Mouse (Mus musculus) left cerebral cortex, postnatal 25 days (tissue): ENCODE results near the gene Fam213a. TPM values are rescaled to one million over a fixed set of nuclear protein-coding genes. Genes with fewer than 3 reads are reported as not detected.
"Not testable (repeated sequence)": the region's sequence is repeated elsewhere in the genome, so short reads cannot be mapped to it uniquely, and the experiment has no call there.

Experiments
- DNase-seq, 2 experiments: peaks; one replicate each; pipeline ENCODE4 v3.0.0; 2022; ENCODE audit warnings: low spot score in 2 of 2, mixed read lengths in 1 of 2
- intact Hi-C: fragments of 180-260 bp; cut with DNase I; formaldehyde crosslinking; loops from one replicate; pipeline ENCODE4 v1.15.1; 2025
- total RNA-seq, 2 experiments: library from RNA; stranded (reverse); gene quantifications; 2 replicates each; pipeline ENCODE4 v1.2.3; 2021

Fam213a gene
- total RNA-seq: 100 to 1,000 TPM; 115 to 120 TPM

DNA sequence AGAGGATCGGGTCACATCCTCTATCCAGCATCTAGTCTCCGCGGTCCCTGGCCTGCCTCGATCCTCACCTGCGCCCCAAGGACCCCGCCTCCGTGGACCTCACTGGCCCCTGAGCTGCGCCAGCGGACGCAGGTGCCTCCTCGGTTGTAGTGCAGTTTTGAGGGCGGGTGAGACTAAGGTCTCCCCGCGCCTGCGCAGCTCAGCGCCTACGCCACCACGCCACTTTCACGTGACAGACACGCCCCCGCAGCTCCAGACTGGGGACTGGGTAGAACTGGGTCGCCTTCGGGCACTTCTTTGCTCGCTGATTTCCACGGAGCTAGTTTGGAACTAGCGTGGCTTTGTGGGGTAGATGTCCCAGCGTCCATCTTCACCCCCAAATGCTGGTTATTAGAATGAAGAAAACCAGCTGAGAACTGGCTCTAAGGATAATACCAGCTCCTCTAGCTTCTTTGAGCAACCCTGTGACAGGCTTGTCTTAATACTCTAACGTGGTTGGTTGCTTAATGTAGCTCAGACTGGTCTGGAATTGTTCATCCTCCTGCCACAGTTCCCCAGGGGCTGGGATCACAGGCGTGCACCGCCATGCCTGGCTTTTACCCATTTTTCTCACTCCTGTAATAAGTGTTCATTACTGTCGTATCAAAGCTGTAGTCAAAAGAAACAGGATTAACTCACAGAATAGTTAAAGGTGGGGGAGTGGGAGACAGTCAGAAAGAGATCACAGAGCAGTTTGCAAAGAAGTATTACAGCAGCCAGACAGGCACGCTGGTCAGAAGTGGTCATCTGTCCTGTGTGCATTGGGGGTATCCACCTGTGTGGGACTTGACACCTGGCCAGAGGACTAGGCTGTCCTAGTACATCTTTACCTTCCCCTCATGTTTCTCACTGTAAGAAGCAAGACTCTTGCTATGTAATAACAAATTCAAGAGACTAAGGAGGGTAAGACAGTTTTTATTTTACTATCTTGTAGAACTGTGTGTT lies at the start of gene Fam213a:
Fam213a (minus strand) TSS at position 159 of the 984 bp plus-strand sequence.
- peak; percentile 94 to 95 for DNase-seq
- intact Hi-C loops: no loop called here

DNA sequence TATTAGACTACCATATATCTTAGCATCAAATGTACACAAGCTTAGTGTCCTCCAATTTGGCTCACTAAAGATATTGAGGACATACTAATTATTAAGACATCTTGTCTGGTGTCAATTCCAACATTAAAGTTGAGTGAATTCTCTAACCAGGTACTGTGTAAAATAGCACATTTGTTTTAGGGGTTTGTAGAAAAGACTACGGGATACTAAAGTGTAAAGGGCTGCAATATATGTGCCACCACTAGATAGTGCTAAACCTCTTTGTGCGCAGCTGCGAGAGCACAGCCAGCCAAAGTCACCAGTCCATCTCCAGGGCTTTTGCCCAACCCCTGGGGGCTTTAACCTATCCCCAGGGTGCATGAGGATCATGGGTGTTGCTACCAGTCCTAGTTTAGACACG lies 39.6 kb upstream of the Fam213a start:
- intact Hi-C loops, DNase-seq: not testable (repeated sequence)

DNA sequence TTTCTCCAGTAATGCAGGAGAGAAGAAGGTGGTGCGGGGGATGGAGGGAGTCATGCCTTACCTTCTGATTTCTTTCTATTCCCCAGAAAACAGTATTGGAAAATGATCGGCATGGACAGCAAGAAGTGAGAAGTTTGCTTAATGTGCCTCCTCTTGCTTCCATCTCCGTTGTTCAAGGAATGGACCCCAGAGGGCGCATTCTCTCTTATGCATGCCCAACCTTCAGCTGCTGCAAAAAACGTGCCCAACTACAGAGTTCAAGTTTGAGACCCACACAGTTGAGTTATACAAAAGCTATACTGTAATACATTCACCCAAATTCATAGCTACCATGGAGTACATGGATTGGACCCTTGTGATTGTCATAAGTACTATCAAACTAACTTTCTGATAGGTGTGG lies 38.9 kb upstream of the Fam213a start:
- DNase-seq: no peak
- intact Hi-C loops: no loop called here

DNA sequence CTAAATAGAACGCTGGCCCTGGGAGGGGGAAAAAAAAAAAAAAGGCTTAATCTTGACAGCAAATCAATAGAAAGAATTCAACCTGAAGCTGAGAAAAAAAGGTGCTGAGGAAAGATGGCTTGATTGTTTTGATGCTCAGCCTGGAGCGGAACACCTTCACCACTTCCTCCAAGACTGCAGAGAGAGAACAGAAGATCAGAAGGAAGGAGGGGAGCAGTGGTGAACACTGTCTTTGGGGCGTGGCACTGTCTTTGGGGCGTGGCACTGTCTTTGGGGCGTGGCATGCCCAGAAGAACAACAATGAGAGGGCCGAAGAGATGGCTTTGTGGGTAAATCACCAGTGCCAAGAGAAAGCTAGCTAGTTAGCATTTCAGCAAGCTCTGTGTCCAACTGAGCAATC lies 36.9 kb upstream of the Fam213a start:
- intact Hi-C loops: no loop called here
- DNase-seq: no peak

DNA sequence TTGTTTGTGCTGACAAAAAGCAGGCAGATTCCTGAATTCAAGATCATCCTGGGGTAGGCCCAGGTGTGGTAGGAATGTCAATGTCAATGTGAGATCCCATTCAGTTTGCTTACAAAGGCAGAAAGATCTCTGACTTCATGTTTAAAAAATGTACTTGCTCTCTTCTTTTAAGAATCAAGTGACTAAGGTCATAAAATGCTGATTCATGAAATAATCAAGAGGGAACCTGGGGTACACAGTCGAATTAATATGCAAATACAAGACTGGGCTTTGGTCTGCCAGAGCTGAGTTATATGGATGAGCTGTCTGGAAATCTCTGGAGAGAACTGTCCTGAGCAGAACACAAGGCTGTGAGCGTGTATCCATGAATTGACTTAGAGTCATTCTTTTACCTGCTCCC lies 33.8 kb upstream of the Fam213a start:
- no peak for DNase-seq
- intact Hi-C loops: no loop called here

DNA sequence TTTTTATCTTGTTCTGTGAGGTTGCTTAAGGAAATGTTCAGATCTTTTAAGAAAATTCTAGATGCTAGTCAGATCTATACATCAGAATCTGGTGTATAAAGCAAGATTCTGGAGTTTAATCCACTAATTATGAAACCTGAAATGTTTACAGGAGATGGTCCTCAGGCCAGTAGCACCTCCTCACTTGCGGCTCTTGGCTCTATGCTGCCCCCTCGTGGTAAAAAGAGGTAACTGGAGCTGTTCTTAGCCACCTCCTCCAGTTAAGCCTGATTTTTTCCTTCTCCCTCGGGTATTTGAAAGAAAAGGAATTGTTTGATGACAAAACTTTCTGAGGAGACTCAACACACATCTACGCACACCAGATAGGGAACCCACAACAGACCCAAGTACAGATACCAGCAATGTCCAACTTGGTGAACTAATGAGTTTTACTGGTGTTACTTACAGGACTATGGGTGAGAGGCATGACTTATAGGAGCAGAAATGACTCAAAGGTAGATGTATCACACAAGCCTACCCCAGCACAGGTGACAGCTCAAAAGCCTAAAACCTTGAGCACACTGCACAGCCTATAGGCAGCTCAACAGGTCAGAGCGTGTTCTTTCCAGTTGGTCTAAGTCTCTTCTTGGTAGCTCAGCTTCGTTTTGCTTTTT lies 21.7 kb upstream of the Fam213a start:
- intact Hi-C loops: loop anchor here (10.0 kb wide), 1 partner anchor 240 kb away; no protein-coding TSS in a partner anchor
- peak; percentile 48 to 73 for DNase-seq

DNA sequence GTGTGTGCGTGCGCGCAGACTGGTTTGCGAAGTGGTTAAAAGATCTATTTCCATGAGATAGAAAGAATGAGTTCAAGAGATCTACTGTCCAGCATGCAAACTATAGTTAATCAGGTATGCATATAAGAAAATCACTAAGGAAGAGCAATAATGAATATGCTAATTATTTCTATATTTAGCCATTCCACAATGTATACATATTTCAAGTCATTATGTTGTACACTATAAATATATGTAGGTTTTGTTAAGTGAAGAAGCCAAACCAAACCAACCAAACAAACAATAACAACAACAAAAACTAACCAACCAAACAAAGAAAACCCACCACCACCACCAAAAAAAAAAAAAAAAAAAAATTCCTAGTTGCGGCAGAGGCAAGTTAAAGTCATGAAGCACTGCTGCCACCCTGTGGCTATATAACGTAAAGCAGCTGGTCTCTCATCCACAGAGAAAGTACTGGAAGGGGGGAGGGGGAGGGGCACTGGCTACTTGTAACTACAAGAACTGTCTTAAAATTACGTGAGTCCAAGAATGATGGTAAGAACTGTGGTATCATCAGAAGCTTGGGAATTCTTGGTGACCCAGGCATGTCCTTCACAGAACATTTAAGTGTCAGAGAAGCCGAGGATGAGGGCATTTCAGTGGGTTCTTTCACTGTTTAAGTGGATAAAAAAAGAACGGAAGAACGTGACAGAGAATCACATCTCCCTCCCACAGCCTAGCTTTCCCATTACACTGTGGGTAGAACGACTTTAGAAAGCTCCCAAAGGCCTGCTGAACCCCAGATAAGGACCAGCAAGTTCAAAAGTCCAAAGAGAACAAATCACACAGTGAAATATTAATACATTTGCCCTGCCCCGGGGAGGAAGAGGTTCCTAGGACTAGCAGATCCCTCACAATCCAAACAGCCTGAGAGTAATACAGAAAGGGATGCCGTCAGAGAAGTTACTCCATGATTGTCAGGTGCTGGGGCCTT lies 19.8 kb upstream of the Fam213a start:
- DNase-seq: peak; percentile 82 to 85
- intact Hi-C loops: loop anchor here (1.0 to 10.0 kb wide), 3 partner anchors 54 to 239 kb away; no protein-coding TSS in a partner anchor

DNA sequence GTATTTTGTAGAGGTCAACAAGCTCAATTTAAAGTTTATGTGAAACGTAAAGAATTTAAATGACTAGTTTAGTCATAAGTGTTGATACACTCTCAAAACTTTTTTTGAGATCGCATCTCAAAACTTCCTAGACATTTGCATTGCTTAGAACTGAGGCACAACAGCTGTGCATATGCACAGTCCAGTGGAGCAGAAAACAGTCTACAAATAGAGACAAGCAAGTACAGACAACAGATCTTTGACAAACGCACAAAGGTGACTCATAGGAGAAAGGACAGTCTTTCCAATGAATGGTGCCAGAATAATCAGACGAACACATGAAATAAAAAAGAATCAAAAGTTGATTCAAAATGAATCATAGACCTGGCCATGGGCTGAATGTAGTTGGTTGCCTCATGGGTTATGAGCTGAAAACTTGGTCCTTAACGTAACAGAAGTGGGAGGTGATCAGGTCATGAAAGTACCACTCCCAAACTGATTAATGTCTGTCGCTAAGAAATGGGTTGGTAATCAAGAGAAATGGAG lies 17.5 kb upstream of the Fam213a start:
- intact Hi-C loops: loop anchor here (10.0 kb wide), 1 partner anchor 236 kb away; no protein-coding TSS in a partner anchor

DNA sequence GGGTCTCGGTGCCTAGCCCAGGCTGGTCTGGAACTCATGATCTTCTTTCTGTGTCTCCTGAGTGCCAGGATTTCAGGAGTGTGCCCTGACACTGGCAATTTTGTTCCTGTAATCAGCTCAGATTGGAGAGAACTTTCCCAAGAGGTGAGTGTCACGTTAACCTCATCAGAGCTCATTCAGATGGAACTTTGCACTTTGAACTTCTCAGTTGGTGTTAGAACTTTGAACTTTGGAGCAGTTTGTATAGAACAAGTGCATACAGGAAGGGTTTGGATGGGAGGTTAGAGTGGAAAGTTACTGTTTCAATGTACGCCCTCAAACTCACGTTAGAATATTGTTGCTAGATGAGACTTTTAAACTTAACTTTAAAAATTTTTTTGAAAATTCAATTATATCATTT lies 15.7 kb upstream of the Fam213a start:
- intact Hi-C loops: no loop called here
- no peak for DNase-seq

More for the DNA sequence above, 17.5 kb upstream of the Fam213a start:
- DNase-seq: no peak

DNA sequence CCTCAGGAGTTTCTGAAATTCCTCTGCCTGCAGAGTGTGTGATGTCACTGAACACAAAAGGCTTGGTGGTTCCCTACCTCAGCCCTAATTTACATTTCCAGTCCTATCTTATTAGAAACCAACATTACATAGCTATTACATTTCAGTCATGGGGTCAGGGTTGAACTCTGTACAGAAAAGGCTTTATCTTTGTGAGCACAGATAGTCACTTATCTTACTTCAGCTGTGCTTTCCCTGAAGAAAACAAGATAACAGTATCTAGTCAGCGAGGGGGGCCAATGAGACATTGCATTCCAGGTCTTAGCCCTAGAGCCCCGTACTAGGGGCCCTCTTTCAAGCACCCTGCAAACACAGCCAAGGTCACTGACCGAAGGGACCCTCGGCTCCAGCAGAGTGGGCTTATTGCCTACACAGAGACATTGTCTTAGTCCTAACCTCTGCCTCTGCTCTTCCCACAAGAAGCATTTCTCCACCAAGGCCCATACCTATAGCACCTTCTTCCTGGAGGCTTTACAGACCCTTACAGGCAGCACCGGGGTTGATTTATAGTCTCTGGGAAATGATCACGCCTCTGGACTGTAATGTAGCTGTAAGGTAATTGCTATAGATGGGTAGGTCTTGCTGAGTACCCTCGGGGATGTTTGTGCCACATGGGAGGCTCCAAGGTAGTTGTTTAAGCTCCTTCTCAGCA lies 12.2 kb upstream of the Fam213a start:
- intact Hi-C loops: no loop called here
- no peak for DNase-seq

DNA sequence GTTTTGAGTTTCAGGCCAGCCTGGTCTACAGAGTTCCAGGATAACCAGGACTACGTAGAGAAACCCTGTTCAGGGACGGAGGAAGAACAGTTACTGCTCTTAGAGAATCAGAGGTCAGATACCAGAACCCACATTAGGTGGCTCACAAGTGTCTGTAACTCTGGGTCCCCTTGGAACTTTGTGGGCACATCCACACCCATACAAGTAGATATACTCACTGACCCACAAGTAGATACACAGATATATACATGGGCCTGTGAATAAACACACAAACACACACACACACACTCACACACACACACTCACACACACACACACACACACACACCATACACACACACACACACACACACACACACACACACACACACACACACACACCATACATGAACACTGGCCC lies 11.5 kb upstream of the Fam213a start:
- no peak for DNase-seq
- intact Hi-C loops: no loop called here

DNA sequence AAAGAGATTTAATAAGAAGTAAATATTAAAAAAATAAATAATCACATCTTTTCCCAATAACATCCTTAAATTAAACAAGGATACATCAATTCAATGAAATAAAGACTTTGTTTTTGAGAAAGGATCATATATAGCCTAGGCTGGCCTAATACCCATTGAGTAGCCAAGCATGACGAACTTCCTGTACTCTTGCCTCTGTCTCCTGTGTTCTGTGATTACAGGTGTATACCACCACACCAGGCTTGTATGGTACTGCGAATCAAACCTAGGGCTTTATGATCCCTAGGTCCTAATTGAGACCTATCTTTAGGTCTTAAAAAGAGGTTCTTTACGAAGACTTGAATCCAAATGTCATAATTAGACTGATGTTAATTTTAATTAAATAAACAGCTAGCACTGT lies 7.7 kb upstream of the Fam213a start:
- intact Hi-C loops: no loop called here

DNA sequence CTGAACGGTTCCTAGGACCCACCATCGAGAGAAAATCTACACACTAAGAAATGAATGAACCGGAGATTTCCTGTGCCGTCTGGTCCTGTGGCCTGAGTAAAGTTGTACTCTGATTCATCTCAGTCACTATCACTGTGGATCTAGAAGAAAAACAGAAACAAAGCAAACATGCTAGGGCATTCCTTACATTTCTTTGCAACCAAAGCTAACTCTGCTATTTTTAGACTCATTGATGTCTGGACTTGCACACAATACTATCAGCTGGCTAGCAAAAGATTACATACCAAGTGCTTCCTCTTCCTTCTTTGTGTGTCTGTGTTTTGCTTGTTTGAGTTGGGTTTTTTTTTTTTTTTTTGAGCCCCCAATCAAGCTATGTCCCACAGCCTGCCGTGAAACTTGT lies 3.9 kb upstream of the Fam213a start:
- intact Hi-C loops: no loop called here
- DNase-seq: no peak

More for the DNA sequence above, 7.7 kb upstream of the Fam213a start:
- no peak for DNase-seq

DNA sequence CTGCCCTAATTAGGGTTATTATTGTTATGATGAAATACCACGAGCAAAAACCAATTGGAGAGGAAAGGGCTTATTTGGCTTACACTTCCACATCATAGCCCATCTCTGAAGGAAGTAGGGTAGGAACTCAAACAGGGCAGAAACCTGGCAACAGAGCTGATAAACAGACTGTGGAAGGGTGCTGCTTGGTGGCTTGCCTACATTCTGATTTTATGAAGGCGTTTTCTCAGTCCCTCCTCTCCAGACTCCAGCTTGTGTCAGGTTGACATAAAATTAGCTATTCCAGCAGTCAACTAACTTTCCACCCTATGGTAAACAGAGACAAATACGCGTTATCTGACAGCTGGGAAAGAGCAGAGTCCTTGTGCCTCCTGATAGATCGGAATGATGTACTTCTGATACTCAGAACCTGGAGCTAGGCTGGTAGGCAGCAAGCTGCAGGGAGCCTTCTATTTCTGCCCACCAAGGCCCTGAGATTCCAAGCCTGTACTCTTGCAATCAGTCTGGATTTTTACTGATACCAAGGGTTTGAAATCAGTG lies 1.2 kb upstream of the Fam213a start:
- intact Hi-C loops: no loop called here
- DNase-seq: peak; percentile 15 to 67

DNA sequence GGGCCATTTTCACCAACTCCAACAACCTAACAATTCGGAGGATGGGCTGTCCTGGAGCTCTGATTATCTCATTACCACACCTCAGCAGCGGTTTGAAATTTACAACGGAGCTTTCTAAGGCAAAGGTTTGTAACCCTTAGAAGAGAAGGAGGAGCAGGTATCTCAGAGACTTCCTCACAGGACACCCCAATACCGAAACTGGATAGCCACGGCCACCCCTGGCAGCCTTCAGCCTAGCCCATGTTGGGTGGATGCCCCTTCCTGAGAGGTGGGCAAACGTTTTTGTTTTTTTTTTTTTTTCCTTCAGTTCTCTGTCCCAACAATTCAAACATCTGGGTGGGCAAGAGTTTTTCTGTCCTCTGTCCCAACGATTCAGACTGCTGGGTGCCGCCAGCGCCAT lies 445 bp downstream of the Fam213a start:
- intact Hi-C loops: no loop called here
- no peak for DNase-seq

DNA sequence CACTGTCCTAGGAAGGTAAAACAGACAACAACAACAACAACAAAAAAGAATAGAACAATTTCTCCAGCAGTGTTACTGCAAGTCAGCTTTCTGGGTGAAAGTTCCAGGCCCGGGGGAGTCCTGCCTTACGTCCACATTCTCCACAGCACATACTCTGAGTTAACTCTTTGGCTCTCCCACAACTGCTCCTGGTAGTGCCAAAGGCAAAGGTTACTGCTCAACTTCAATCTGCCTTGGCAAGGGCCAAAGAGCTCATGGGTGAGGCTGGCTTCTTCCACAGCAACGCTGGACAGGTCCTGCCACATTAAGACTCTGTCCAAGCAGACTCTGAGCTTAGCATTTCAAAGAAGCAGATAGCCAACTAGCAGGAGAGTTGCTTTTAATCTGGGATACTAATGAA lies 1.7 kb downstream of the Fam213a start:
- intact Hi-C loops: no loop called here
- no peak for DNase-seq

DNA sequence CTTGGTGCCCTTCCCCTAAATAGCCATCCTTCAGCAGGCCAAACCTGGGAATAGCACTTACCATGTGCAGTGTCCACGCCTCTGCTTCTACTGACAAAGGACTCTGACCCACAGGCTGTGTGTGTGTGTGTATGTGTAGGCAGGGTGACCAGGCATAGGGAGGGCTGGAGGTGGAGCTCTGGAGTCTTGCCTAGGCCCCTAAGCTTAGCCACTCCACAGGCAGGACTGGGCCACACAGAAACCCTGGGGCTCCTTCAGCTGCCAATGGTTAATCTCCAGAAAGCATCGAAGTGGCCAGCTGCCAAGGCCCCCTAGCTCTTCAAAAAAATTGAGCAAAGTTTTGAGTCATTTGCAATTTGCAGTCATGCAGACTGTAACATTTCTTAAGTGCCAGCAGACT lies 5.5 kb downstream of the Fam213a start:
- DNase-seq: no peak
- intact Hi-C loops: no loop called here

DNA sequence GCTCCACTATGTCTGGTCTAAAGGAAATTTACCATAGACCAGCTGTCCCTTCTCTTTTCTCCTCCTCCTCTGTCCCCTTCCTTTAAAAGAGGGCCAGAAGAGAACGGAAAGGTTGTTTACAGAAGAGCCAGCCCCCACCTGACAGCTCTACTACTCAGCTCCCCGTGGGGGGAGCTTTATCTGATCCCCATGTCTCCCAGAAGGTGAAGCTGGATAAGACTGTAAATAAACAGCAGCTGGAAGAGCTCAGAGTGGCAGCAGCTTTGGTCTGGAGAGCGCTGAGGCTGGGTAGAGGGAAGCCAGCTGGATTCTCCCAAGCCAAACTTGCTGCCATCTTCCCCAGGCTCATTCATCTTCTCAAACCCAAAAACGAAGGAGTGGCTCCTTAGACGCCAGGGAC lies 5.9 kb downstream of the Fam213a start:
- intact Hi-C loops: no loop called here
- DNase-seq: no peak
